Mouse (Mus musculus): ENCODE results near the gene Sap25. TPM values are rescaled to one million over a fixed set of nuclear protein-coding genes. Genes with fewer than 3 reads are reported as not detected.

Sap25 gene
- 3.9 and 5.6 TPM in 2 replicates for polyA plus RNA-seq (2014; fragmentation: Nextera tagmentation; extraction: Ambion mirVana)

DNA sequence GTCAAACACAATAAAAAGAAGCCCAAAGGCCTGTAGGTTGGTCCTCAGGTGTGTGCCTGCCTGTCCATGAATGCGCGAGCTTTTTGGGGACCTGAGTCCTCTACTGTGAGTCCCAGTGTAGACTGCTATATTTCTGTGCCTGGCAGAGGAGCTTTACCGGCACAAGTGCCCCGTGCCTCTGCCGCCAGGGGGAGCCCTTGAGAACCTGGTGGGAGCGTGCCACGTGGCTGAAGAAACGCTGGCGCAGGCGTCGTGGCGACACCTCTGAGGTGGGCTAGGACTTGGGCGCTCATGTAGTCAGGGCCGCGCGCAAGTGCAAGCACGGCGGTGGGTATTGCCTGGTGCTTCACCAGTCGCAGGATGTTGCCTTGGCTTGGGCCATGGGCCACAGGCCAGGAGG, at the start of gene Sap25:
Gene Sap25, plus strand, starts transcription at position 281 of the 400 bp plus-strand sequence.
- Histone ChIP-seq H3K36me3 (ENCODE audit: control insufficient read depth, insufficient read depth, low read length) (peaks cover 34% of the 10 kb centered on the region), H3K9me3 (replicated peaks; ENCODE audit: control insufficient read depth, low read length) (no peaks in the 10 kb centered on the region), H3K27ac (ENCODE audit: low read depth, low read length) (no peak within 1 kb of the TSS), H3K4me3 (ENCODE audit: low read depth, low read length) (no peak within 1 kb of the TSS), H3K27me3 (ENCODE audit: control insufficient read depth, insufficient read depth, low read length) (peaks cover 31% of the 10 kb centered on the region), H3K4me2 (no peak within 1 kb of the TSS), H3K9ac (ENCODE audit: low read depth, low read length) (no peak within 1 kb of the TSS), H3K4me1 (ENCODE audit: control insufficient read depth, insufficient read depth, low read length) (peaks cover 17% of the 10 kb centered on the region)
- WGBS (ENCODE audit: insufficient replicate concordance), result 82% methylated on average over 19 of the region's 19 CpGs
- ATAC-seq (replicated peaks; ENCODE audit: insufficient number of reproducible peaks, low FRiP score, low TSS enrichment), result no peak

DNA sequence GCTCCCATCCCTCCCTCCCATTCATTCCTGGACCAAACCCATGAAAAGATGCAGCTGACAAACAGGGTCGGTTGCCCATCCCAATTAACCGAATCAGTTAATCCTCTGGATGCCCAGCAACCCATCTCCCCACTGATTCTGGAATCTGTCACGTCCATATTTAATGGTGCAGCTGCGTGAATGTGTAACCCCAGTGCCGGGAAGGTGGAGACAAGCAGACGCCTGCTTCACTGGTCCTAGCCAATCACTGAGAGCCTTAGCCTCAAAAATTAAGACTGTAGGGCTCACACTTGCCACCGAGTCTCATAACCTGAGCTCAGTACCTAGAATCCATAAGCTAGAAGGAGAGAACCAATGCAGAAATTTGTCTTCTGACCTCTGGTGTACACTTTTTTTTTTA, 45.2 kb upstream of the Sap25 start:
- no peak overlapping the region for H3K4me2 ChIP-seq
- 75% methylated on average over 7 of the region's 7 CpGs for WGBS (ENCODE audit: insufficient replicate concordance)
- H3K9me3 ChIP-seq (replicated peaks; ENCODE audit: control insufficient read depth, low read length), result no peaks in the 10 kb centered on the region
- no peak overlapping the region for H3K27ac ChIP-seq (ENCODE audit: low read depth, low read length)
- H3K36me3 ChIP-seq (ENCODE audit: control insufficient read depth, insufficient read depth, low read length), result peaks cover 2% of the 10 kb centered on the region
- H3K27me3 ChIP-seq (ENCODE audit: control insufficient read depth, insufficient read depth, low read length), result no peaks in the 10 kb centered on the region
- no peak for ATAC-seq (replicated peaks; ENCODE audit: insufficient number of reproducible peaks, low FRiP score, low TSS enrichment)
- H3K4me1 ChIP-seq (ENCODE audit: control insufficient read depth, insufficient read depth, low read length), result peaks cover 7% of the 10 kb centered on the region
- no peak overlapping the region for H3K9ac ChIP-seq (ENCODE audit: low read depth, low read length)
- no peak overlapping the region for H3K4me3 ChIP-seq (ENCODE audit: low read depth, low read length)

DNA sequence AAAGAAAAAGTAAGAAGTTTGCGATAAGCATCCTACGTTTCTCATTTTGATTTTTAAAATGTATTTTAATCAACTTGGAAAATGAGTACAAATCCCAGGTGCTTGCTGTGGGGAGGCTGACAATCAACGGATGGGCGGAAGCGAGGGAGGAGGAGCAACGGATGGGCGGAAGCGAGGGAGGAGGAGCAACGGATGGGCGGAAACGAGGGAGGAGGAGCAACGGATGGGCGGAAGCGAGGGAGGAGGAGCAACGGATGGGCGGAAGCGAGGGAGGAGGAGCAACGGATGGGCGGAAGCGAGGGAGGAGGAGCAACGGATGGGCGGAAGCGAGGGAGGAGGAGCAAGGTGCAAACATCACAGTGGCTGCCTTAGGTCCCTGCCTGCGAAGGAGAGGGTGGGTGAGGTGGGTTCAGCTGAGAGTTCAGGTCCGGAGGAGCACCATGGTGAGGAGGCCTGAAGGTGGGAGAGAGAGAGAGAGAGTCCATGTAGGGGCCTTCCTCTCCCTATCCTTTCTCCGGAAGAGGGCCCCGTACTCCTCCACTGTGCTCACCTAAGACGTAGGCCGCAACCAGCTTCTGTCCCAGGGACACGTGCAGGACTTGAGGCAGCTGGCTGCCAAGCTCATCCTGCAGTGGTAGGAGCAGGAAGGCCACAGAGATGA, 44.4 kb upstream of the Sap25 start:
- Histone ChIP-seq H3K27ac (ENCODE audit: low read depth, low read length) (no peak overlapping the region), H3K27me3 (ENCODE audit: control insufficient read depth, insufficient read depth, low read length) (no peaks in the 10 kb centered on the region), H3K9ac (ENCODE audit: low read depth, low read length) (peak overlapping the region; percentile 34; the same call in 1 of the 2 replicates), H3K4me1 (ENCODE audit: control insufficient read depth, insufficient read depth, low read length) (peaks cover 7% of the 10 kb centered on the region), H3K4me2 (peak overlapping the region; percentile 46), H3K4me3 (ENCODE audit: low read depth, low read length) (peak overlapping the region; percentile 10; the same call in 1 of the 2 replicates), H3K36me3 (ENCODE audit: control insufficient read depth, insufficient read depth, low read length) (peaks cover 2% of the 10 kb centered on the region), H3K9me3 (replicated peaks; ENCODE audit: control insufficient read depth, low read length) (no peaks in the 10 kb centered on the region)
- ATAC-seq (replicated peaks; ENCODE audit: insufficient number of reproducible peaks, low FRiP score, low TSS enrichment), result no peak
- 24% methylated on average over 30 of the region's 30 CpGs for WGBS (ENCODE audit: insufficient replicate concordance)

DNA sequence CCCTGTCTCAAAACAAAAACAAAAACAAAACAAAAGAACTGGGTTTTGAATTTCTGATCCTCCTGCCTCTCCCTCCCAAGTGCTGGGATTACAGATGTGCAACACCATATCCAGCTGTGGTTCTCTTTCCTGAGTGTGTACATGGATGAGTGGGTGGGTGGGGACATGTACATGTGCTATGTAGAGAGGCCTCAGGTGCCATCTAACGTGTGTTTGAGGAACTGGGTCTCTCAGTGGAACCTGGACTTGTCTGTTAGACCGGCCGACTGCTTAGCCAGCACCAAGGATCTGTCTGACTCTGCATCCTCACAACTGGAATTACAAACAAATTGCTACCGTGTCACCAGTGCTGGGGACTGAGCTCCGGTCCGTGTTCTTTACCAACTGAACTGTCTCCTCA, 43.5 kb upstream of the Sap25 start:
- no peak overlapping the region for H3K9ac ChIP-seq (ENCODE audit: low read depth, low read length)
- WGBS (ENCODE audit: insufficient replicate concordance), result 93% methylated on average over 6 of the region's 6 CpGs
- H3K27me3 ChIP-seq (ENCODE audit: control insufficient read depth, insufficient read depth, low read length), result no peaks in the 10 kb centered on the region
- H3K4me1 ChIP-seq (ENCODE audit: control insufficient read depth, insufficient read depth, low read length), result peaks cover 11% of the 10 kb centered on the region
- no peak overlapping the region for H3K4me2 ChIP-seq
- no peak overlapping the region for H3K4me3 ChIP-seq (ENCODE audit: low read depth, low read length)
- ATAC-seq (replicated peaks; ENCODE audit: insufficient number of reproducible peaks, low FRiP score, low TSS enrichment), result no peak
- H3K36me3 ChIP-seq (ENCODE audit: control insufficient read depth, insufficient read depth, low read length), result peaks cover 2% of the 10 kb centered on the region
- H3K27ac ChIP-seq (ENCODE audit: low read depth, low read length), result no peak overlapping the region
- no peaks in the 10 kb centered on the region for H3K9me3 ChIP-seq (replicated peaks; ENCODE audit: control insufficient read depth, low read length)

DNA sequence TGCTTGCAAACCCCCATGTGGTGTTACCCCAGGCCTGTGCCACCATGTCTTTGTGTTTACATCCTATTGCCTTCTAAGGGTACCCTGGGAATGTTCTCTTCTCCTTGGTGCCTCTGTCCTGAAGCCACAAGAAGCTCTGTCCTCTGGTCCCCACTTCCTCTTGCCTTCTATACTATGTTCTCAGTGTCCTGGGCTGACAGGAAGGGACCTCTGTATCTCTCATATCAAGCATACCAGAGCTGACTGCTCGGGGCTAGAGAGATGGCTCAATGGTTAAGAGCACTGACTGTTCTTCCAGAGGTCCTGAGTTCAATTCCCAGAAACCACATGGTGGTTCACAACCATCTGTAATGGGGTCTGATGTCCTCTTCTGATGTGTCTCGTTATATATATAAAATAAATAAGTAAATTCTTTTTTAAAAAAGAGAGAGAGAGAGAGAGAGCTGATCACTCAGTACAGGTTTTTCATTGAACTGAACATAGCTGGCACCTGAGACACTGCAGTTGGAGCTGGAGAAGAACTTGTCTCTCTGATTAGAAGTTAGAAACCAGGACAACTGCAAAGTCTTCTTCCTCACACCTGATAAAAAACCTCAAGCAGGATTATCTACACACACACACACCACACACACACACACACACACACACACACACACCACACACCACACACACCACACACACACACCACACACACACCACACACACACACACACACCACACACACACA, 42.9 kb upstream of the Sap25 start:
- Histone ChIP-seq H3K27me3 (ENCODE audit: control insufficient read depth, insufficient read depth, low read length) (no peaks in the 10 kb centered on the region), H3K9ac (ENCODE audit: low read depth, low read length) (no peak overlapping the region), H3K4me2 (no peak overlapping the region), H3K27ac (ENCODE audit: low read depth, low read length) (no peak overlapping the region), H3K9me3 (replicated peaks; ENCODE audit: control insufficient read depth, low read length) (no peaks in the 10 kb centered on the region), H3K4me3 (ENCODE audit: low read depth, low read length) (no peak overlapping the region), H3K36me3 (ENCODE audit: control insufficient read depth, insufficient read depth, low read length) (peaks cover 2% of the 10 kb centered on the region), H3K4me1 (ENCODE audit: control insufficient read depth, insufficient read depth, low read length) (peaks cover 11% of the 10 kb centered on the region)
- ATAC-seq (replicated peaks; ENCODE audit: insufficient number of reproducible peaks, low FRiP score, low TSS enrichment), result no peak
- WGBS (ENCODE audit: insufficient replicate concordance), result 73% methylated on average over 2 of the region's 2 CpGs

DNA sequence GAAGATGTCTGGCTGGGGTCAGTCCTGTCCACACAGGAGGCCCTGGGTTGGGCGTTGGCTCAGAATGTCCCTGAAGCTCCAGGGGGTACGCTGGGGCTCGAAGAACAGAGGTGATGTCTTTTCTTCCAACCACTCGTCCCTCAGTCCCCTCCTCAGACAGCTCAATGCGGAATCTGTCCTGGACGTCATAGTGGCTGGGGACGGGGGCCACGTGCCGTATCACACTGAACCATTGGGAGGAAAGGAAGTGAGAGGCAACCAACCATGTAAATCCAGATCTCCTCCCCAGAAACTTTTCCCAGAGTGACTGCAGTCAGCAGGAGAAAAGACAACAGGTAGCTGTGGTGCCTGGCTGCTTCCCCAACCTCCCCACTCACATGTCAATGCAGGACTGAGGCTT, 41.5 kb upstream of the Sap25 start:
- no peak for ATAC-seq (replicated peaks; ENCODE audit: insufficient number of reproducible peaks, low FRiP score, low TSS enrichment)
- WGBS (ENCODE audit: insufficient replicate concordance), result 68% methylated on average over 9 of the region's 9 CpGs
- peaks cover 2% of the 10 kb centered on the region for H3K36me3 ChIP-seq (ENCODE audit: control insufficient read depth, insufficient read depth, low read length)
- peak overlapping the region; percentile 22; the same call in 1 of the 2 replicates for H3K27ac ChIP-seq (ENCODE audit: low read depth, low read length)
- H3K4me3 ChIP-seq (ENCODE audit: low read depth, low read length), result peak overlapping the region; percentile 80
- H3K9me3 ChIP-seq (replicated peaks; ENCODE audit: control insufficient read depth, low read length), result no peaks in the 10 kb centered on the region
- H3K27me3 ChIP-seq (ENCODE audit: control insufficient read depth, insufficient read depth, low read length), result no peaks in the 10 kb centered on the region
- H3K9ac ChIP-seq (ENCODE audit: low read depth, low read length), result peak overlapping the region; percentile 87
- peak overlapping the region; percentile 98 for H3K4me2 ChIP-seq
- peaks cover 11% of the 10 kb centered on the region for H3K4me1 ChIP-seq (ENCODE audit: control insufficient read depth, insufficient read depth, low read length)

DNA sequence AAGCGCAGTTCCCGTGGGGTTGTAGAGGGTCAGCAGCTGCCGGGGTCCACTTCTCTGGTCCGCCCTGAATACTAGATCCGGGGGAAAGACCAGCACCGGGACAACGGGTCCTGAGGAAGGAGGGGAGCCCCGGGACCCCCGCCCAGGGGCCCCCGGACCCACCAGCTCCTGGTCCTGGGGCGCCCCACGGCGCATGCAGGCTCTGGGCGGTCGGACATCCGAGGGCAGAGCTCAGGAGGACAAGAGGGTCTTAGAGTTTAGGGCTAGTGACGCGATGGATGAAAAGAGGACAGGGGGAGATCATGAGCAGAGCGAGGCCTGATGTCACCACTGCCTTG, 40.9 kb upstream of the Sap25 start:
- Histone ChIP-seq H3K9ac (ENCODE audit: low read depth, low read length) (peak overlapping the region; percentile 87), H3K9me3 (replicated peaks; ENCODE audit: control insufficient read depth, low read length) (no peaks in the 10 kb centered on the region), H3K4me2 (peak overlapping the region; percentile 98), H3K27ac (ENCODE audit: low read depth, low read length) (peak overlapping the region; percentile 22), H3K4me3 (ENCODE audit: low read depth, low read length) (peak overlapping the region; percentile 80), H3K27me3 (ENCODE audit: control insufficient read depth, insufficient read depth, low read length) (no peaks in the 10 kb centered on the region), H3K36me3 (ENCODE audit: control insufficient read depth, insufficient read depth, low read length) (peaks cover 6% of the 10 kb centered on the region), H3K4me1 (ENCODE audit: control insufficient read depth, insufficient read depth, low read length) (peaks cover 11% of the 10 kb centered on the region)
- ATAC-seq (replicated peaks; ENCODE audit: insufficient number of reproducible peaks, low FRiP score, low TSS enrichment), result peak; percentile 60
- WGBS (ENCODE audit: insufficient replicate concordance), result 2% methylated on average over 19 of the region's 19 CpGs

DNA sequence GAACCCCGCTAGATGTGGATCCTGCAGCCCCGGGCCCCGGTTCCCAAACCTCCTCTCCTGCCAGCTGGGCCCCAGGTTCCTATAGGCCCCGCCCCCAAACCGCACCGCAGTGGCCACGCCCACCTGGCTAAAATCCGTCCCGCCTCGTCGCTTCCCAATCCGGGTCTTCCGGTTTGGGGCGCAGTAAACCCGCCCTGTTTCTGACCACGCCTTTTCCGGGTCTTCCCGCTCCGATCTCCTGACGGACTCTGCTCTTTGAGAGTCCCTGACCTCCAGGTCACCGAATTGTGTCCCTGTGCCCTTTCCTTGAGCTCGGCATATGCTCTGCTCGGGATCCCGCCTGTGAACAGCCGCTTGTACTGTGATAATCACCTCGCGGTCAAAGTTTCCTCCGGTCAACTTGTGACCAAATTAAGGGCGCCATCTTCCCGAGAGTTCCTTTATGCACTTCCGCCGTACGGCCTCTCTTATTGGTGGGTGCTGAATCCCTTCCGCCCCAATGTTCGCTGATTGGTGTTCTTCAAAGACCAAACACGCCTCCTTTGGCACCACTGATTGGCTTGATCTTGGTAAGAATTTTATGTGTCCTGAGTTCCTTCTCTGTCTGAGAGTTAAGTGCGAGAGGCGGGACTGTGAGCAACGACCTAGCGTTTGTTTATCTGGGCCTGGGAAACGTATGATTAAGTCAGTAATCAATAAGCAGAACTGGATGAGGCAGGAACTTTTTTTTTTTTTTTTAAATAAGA, 40.3 kb upstream of the Sap25 start, which contains the start of gene Mospd3:
Gene Mospd3, minus strand, starts transcription at position 440 of the 746 bp plus-strand sequence.
- no peaks in the 10 kb centered on the region for H3K27me3 ChIP-seq (ENCODE audit: control insufficient read depth, insufficient read depth, low read length)
- H3K4me3 ChIP-seq (ENCODE audit: low read depth, low read length), result peak within 1 kb of the TSS; percentile 80
- peak; percentile 94 for ATAC-seq (replicated peaks; ENCODE audit: insufficient number of reproducible peaks, low FRiP score, low TSS enrichment)
- H3K4me2 ChIP-seq, result peak within 1 kb of the TSS; percentile 98
- peaks cover 7% of the 10 kb centered on the region for H3K36me3 ChIP-seq (ENCODE audit: control insufficient read depth, insufficient read depth, low read length)
- H3K27ac ChIP-seq (ENCODE audit: low read depth, low read length), result peak within 1 kb of the TSS; percentile 86
- H3K4me1 ChIP-seq (ENCODE audit: control insufficient read depth, insufficient read depth, low read length), result peaks cover 11% of the 10 kb centered on the region
- under 1% methylated on average over 41 of the region's 41 CpGs for WGBS (ENCODE audit: insufficient replicate concordance)
- no peaks in the 10 kb centered on the region for H3K9me3 ChIP-seq (replicated peaks; ENCODE audit: control insufficient read depth, low read length)
- H3K9ac ChIP-seq (ENCODE audit: low read depth, low read length), result peak within 1 kb of the TSS; percentile 87

All from heart, embryonic 11.5 days (tissue).